Mouse (Mus musculus) MEL (cell line): Measurements from ENCODE around the gene Il22ra1. TPM values are rescaled to one million over a fixed set of nuclear protein-coding genes. Genes with fewer than 3 reads are reported as not detected.

Experiments used
- DNase-seq: peaks from one replicate; pipeline ENCODE4 v3.0.0; 2011; ENCODE audit warnings: low read depth, low spot score
- H3K27ac ChIP-seq: 2 replicates; pipeline ENCODE4 v1.5.1; 2012; ENCODE audit warnings: low read depth, mild to moderate bottlenecking, control low read depth, low read length, moderate library complexity; ENCODE audit not compliant: control insufficient read depth
- H3K27me3 ChIP-seq, 2 experiments: fragments of 150-350 bp in 1 of 2; sonication (generic) in 1 of 2; 2 replicates each; pipeline ENCODE4 v1.6.1; 2012; ENCODE audit warnings: low read length in 2 of 2, mild to moderate bottlenecking in 2 of 2, improper control_type of control experiment in 1 of 2, moderate library complexity in 1 of 2; ENCODE audit not compliant: insufficient read depth in 2 of 2, control insufficient read depth in 1 of 2
- H3K36me3 ChIP-seq, 2 experiments: 2 replicates each; pipeline ENCODE4 v1.6.1; 2012 to 2014; ENCODE audit warnings: low read length in 2 of 2, improper control_type of control experiment in 1 of 2, inconsistent platforms in 1 of 2, mild to moderate bottlenecking in 1 of 2; ENCODE audit not compliant: insufficient read depth in 2 of 2, control insufficient read depth in 1 of 2
- H3K4me1 ChIP-seq, 2 experiments: fragments of 150-350 bp in 1 of 2; sonication (generic) in 1 of 2; 2 replicates each; pipeline ENCODE4 v1.6.1; 2012; ENCODE audit warnings: low read length in 2 of 2, improper control_type of control experiment in 1 of 2, mild to moderate bottlenecking in 1 of 2; ENCODE audit not compliant: insufficient read depth in 2 of 2, control insufficient read depth in 1 of 2
- H3K4me3 ChIP-seq, 2 experiments: fragments of 150-350 bp in 1 of 2; sonication (generic) in 1 of 2; 2 replicates each; pipeline ENCODE4 v1.5.1; 2012; ENCODE audit warnings: low read depth in 2 of 2, low read length in 2 of 2, mild to moderate bottlenecking in 2 of 2, moderate library complexity in 2 of 2, control low read depth in 1 of 2, improper control_type of control experiment in 1 of 2; ENCODE audit not compliant: control insufficient read depth in 1 of 2, insufficient read depth in 1 of 2
- H3K79me2 ChIP-seq: 2 replicates; pipeline ENCODE4 v1.6.1; 2012; ENCODE audit warnings: mild to moderate bottlenecking, low read length, moderate library complexity; ENCODE audit not compliant: control insufficient read depth, poor library complexity, insufficient read depth
- H3K9ac ChIP-seq: 2 replicates; pipeline ENCODE4 v1.6.1; 2012; ENCODE audit warnings: low read depth, mild to moderate bottlenecking, control low read depth, low read length, moderate library complexity; ENCODE audit not compliant: control insufficient read depth, poor library complexity, severe bottlenecking
- H3K9me3 ChIP-seq: fragments of 150-350 bp; sonication (generic); replicated peaks from 2 replicates; pipeline ENCODE4 v1.6.1; 2012; ENCODE audit warnings: mild to moderate bottlenecking, low read length, improper control_type of control experiment, moderate library complexity; ENCODE audit not compliant: insufficient read depth
- CTCF ChIP-seq, 3 experiments: IDR thresholded peaks in 2 of 3; conservative IDR thresholded peaks in 1 of 3; 2 replicates each; pipeline ENCODE4 v1.5.1; 2011 to 2012; ENCODE audit warnings: low read length in 3 of 3, low read depth in 2 of 3, mild to moderate bottlenecking in 2 of 3, improper control_type of control experiment in 1 of 3, inconsistent platforms in 1 of 3, mixed read lengths in 1 of 3, moderate library complexity in 1 of 3; ENCODE audit not compliant: control insufficient read depth in 1 of 3, insufficient read depth in 1 of 3, poor library complexity in 1 of 3, severe bottlenecking in 1 of 3
- ELF1 ChIP-seq: IDR thresholded peaks from 2 replicates; pipeline ENCODE4 v1.6.1; 2014; ENCODE audit warnings: low read depth, mild to moderate bottlenecking, inconsistent platforms, low read length, improper control_type of control experiment, moderate library complexity
- GABPA ChIP-seq: IDR thresholded peaks from 2 replicates; pipeline ENCODE4 v1.6.1; 2012; ENCODE audit warnings: low read depth, mild to moderate bottlenecking, inconsistent platforms, low read length, improper control_type of control experiment, moderate library complexity
- HCFC1 ChIP-seq: IDR thresholded peaks from 2 replicates; pipeline ENCODE4 v1.6.1; 2012; ENCODE audit warnings: low read depth, mild to moderate bottlenecking, inconsistent platforms, low read length, improper control_type of control experiment, moderate library complexity
- JUND ChIP-seq: IDR thresholded peaks from 2 replicates; pipeline ENCODE4 v1.6.1; 2011; ENCODE audit warnings: low read depth, mild to moderate bottlenecking, improper control_type of control experiment, low read length
- SMC3 ChIP-seq: IDR thresholded peaks from 2 replicates; pipeline ENCODE4 v1.6.1; 2011; ENCODE audit warnings: low read depth, low read length, improper control_type of control experiment
- TAL1 ChIP-seq: IDR thresholded peaks from 2 replicates; pipeline ENCODE4 v1.6.1; 2012; ENCODE audit warnings: mild to moderate bottlenecking, inconsistent platforms, low read length, moderate library complexity, mixed read lengths
- USF2 ChIP-seq, 2 experiments: IDR thresholded peaks; 2 replicates each; pipeline ENCODE4 v1.6.1; 2011 to 2012; ENCODE audit warnings: improper control_type of control experiment in 2 of 2, low read length in 2 of 2, borderline replicate concordance in 1 of 2, inconsistent platforms in 1 of 2, low read depth in 1 of 2, mild to moderate bottlenecking in 1 of 2; ENCODE audit not compliant: insufficient read depth in 1 of 2
- polyA plus RNA-seq, 2 experiments: library from polyadenylated mRNA; stranded (reverse) in 1 of 2; unstranded in 1 of 2; fragments of >175 nt in 1 of 2; fragments of >200 nt in 1 of 2; gene quantifications; 2 replicates each; pipeline versions ENCODE4 v1.2.1 to v1.2.4; 2012; ENCODE audit warnings: low replicate concordance in 2 of 2, low read depth in 1 of 2; ENCODE audit not compliant: insufficient read length in 2 of 2, insufficient read depth in 1 of 2, missing spikeins in 1 of 2
- total RNA-seq: library from RNA; depleted of rRNA; stranded (reverse); fragments of 300-350 nt; gene quantifications from 2 replicates; pipeline ENCODE4 v1.2.3, GENCODE M21; 2012

Gene Il22ra1
- total and polyA plus RNA-seq, 3 experiments = 0.03 TPM; not detected in 2

DNA sequence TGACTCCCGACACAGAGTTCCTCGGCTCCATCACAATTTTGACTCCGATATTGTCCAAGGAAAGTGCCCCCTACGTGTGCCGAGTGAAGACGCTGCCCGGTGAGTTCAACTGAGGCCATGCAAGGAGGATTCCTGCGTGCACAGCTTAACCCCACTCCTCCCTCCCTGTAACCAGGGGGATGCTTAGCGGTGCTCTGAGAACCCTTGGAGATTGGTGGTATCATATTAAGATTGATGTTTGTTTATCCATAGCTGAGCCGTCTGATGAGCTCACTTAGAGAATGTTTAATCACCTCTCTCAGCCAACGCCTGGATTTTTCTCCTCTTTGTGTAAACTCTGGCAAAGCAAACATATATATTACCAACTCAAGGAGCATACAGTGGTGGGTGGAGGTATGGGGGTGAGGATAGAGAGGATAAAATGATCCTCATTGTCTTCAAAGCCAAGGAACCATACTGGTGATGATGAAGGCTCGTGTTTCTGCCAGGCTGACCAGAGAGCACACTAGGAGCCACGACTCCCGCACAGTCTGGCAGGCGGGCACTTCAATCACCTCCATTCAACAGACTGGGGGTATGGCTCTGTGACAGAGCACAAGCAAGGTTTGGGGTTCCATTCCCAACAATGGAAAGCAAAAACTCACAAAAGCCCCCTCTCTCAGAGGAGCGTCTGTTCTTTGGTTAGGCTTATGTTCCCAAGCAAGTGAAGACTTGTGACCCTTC lies 16.9 kb downstream of the Il22ra1 start:
- TF ChIP-seq TAL1 (no peak), GABPA (no peak), HCFC1 (no peak), USF2 (IDR thresholded peaks at IDR 0.05; ENCODE audit: borderline replicate concordance in 1 of 2, insufficient read depth in 1 of 2, low read depth in 1 of 2, low read length in 2 of 2) (no peak), ELF1 (no peak)
- no peak for DNase-seq
- Histone ChIP-seq H3K36me3 (no peaks in the 10 kb centered on the region), H3K9ac (no peak overlapping the region), H3K79me2 (no peaks in the 10 kb centered on the region), H3K4me1 (no peaks in the 10 kb centered on the region), H3K4me3 (no peak overlapping the region), H3K9me3 (no peaks in the 10 kb centered on the region), H3K27me3 (peaks cover 2 to 6% of the 10 kb centered on the region in 2 experiments; a peak in 2 of 4 replicates), H3K27ac (no peak overlapping the region)

- Histone ChIP-seq H3K79me2 (no peaks in the 10 kb centered on the region), H3K9me3 (no peaks in the 10 kb centered on the region), H3K36me3 (no peaks in the 10 kb centered on the region), H3K4me3 (no peak overlapping the region), H3K27ac (no peak overlapping the region), H3K27me3 (peaks cover 2 to 6% of the 10 kb centered on the region in 2 experiments; a peak in 2 of 4 replicates), H3K9ac (no peak overlapping the region), H3K4me1 (no peaks in the 10 kb centered on the region)
- no peak for TF ChIP-seq USF2 (IDR thresholded peaks at IDR 0.05; ENCODE audit: borderline replicate concordance in 1 of 2, insufficient read depth in 1 of 2, low read depth in 1 of 2, low read length in 2 of 2)
- no peak for DNase-seq
These were observed 17.6 kb downstream of the Il22ra1 start for GRCm38 (mm10) chr4:135745613-135746012.

DNA sequence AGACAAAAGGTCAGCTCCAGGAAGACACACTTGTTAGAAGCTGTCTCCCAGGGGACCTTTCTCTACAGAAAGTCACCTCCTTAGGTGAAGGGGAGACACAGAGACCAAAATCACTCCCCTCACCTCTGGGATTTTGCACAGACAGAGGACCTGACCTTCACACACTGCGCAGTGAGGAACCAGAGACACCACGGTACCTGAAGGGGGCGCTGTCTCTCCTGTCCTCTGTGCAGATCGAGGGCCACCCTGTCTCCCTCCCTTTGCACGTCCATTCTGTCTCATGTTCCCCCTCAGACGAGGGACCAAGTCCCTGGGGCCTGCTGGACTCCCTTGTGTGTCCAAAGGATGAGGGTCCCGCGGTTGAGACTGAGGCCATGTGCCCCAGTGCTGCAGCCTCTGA lies 22.9 kb downstream of the Il22ra1 start:
- Histone ChIP-seq H3K4me1 (no peaks in the 10 kb centered on the region), H3K27ac (no peak overlapping the region), H3K9ac (no peak overlapping the region), H3K4me3 (no peak overlapping the region), H3K27me3 (no peaks in the 10 kb centered on the region; a peak in 2 of 4 replicates), H3K9me3 (no peaks in the 10 kb centered on the region), H3K79me2 (no peaks in the 10 kb centered on the region), H3K36me3 (no peaks in the 10 kb centered on the region)
- TF ChIP-seq SMC3 (0 out of 2 replicates have a peak, but pooled peaks have one; percentile 14), CTCF (IDR thresholded peaks at IDR 0.05 in 2 of 3, conservative IDR thresholded peaks at IDR 0.05 in 1 of 3; ENCODE audit: control insufficient read depth in 1 of 3, insufficient read depth in 1 of 3, low read depth in 2 of 3, low read length in 3 of 3, poor library complexity in 1 of 3, severe bottlenecking in 1 of 3) (peak; percentile 37 to 56 (median 52)), JUND (no peak)
- peak; percentile 14 for DNase-seq
